Mouse (Mus musculus) heart, embryonic 11.5 days (tissue): ENCODE measurements at regions not wholly inside any gene's neighbourhood (a gene's known extent, or its start where the extent isn't known, plus 50 kb on each side); places are given as distances from the start of the nearest gene placed in this dataset. TPM values are rescaled to one million over a fixed set of nuclear protein-coding genes. Genes with fewer than 3 reads are reported as not detected.

Source experiments
- ATAC-seq: fragments of 200-750 bp; cut with Nextera tagmentation; replicated peaks from 2 replicates; pipeline ENCODE4 v1.8.0; 2017; ENCODE audit warnings: moderate library complexity; ENCODE audit not compliant: insufficient number of reproducible peaks, low FRiP score, low TSS enrichment
- H3K27ac ChIP-seq: fragments of 300-500 bp; sonication (generic); 2 replicates; pipeline ENCODE4 v1.5.1; 2014; ENCODE audit warnings: mild to moderate bottlenecking, low read depth, low read length
- H3K27me3 ChIP-seq: fragments of 300-500 bp; sonication (generic); 2 replicates; pipeline ENCODE4 v1.6.1; 2014; ENCODE audit warnings: mild to moderate bottlenecking, low read length, mixed read lengths; ENCODE audit not compliant: control insufficient read depth, insufficient read depth
- H3K36me3 ChIP-seq: fragments of 300-500 bp; sonication (generic); 2 replicates; pipeline ENCODE4 v1.6.1; 2014; ENCODE audit warnings: mild to moderate bottlenecking, low read length, moderate library complexity, mixed read lengths; ENCODE audit not compliant: control insufficient read depth, insufficient read depth
- H3K4me1 ChIP-seq: fragments of 300-500 bp; sonication (generic); 2 replicates; pipeline ENCODE4 v1.6.1; 2014; ENCODE audit warnings: low read length; ENCODE audit not compliant: control insufficient read depth, insufficient read depth
- H3K4me2 ChIP-seq: fragments of 300-500 bp; sonication (generic); 2 replicates; pipeline ENCODE4 v1.6.1; 2014; ENCODE audit warnings: mild to moderate bottlenecking, moderate library complexity
- H3K4me3 ChIP-seq: fragments of 300-500 bp; sonication (generic); 2 replicates; pipeline ENCODE4 v1.5.1; 2014; ENCODE audit warnings: low read depth, low read length
- H3K9ac ChIP-seq: fragments of 300-500 bp; sonication (generic); 2 replicates; pipeline ENCODE4 v1.6.1; 2014; ENCODE audit warnings: mild to moderate bottlenecking, low read depth, low read length, moderate library complexity
- H3K9me3 ChIP-seq: fragments of 300-500 bp; sonication (generic); replicated peaks from 2 replicates; pipeline ENCODE4 v1.6.1; 2016; ENCODE audit warnings: low read length; ENCODE audit not compliant: control insufficient read depth
- WGBS: fragments of 180-500 bp; shearing (Covaris S2); extraction: QIAGEN DNeasy Blood & Tissue Kit; methylation state at CpG from one replicate; pipeline ENCODE4 v1.1.7; 2014; ENCODE audit not compliant: insufficient replicate concordance; 5-methylcytosine and 5-hydroxymethylcytosine counted together
- microRNA-seq: library from miRNA; unstranded; fragments of <30 nt; microRNA quantifications from one replicate; pipeline ENCODE4, GENCODE M21; 2016; ENCODE audit warnings: borderline number of aligned reads

- no peak overlapping the region for H3K9ac ChIP-seq
- H3K9me3 ChIP-seq: no peaks in the 10 kb centered on the region
These were observed 204.5 kb upstream of the Cdh18 start for GRCm38 (mm10) chr15:22344321-22344720.

GRCm38 (mm10) chr15:22351502-22351901 is 197.3 kb upstream of the Cdh18 start:
- no peak overlapping the region for H3K4me2 ChIP-seq
- H3K4me3 ChIP-seq: no peak overlapping the region
- no peak overlapping the region for H3K9ac ChIP-seq
- no peaks in the 10 kb centered on the region for H3K4me1 ChIP-seq
- no peaks in the 10 kb centered on the region for H3K27me3 ChIP-seq
- WGBS: 78% methylated on average over 1 of the region's 1 CpGs
- no peaks in the 10 kb centered on the region for H3K36me3 ChIP-seq
- H3K27ac ChIP-seq: no peak overlapping the region
- H3K9me3 ChIP-seq: no peaks in the 10 kb centered on the region
- no peak for ATAC-seq

More at GRCm38 (mm10) chr15:22344321-22344720, 204.5 kb upstream of the Cdh18 start:
- no peak overlapping the region for H3K4me2 ChIP-seq
- no peaks in the 10 kb centered on the region for H3K27me3 ChIP-seq
- no peak overlapping the region for H3K4me3 ChIP-seq
- no peaks in the 10 kb centered on the region for H3K36me3 ChIP-seq
- no peak for ATAC-seq
- H3K4me1 ChIP-seq: no peaks in the 10 kb centered on the region
- H3K27ac ChIP-seq: no peak overlapping the region

Small RNA genes in the stretch of these regions (microRNA-seq; reads per million reads assigned to microRNA genes)
- not detected for gene Gm27525
